Mouse (Mus musculus) C2C12 (cell line): ENCODE measurements around the gene Phactr1. TPM values are rescaled to one million over a fixed set of nuclear protein-coding genes. Genes with fewer than 3 reads are reported as not detected.

Source experiments
- H3K27me3 ChIP-seq: one replicate; pipeline ENCODE4 v1.6.1; 2011; ENCODE audit not compliant: control insufficient read depth, insufficient read depth, insufficient read length
- H3K36me3 ChIP-seq: one replicate; pipeline ENCODE4 v1.6.1; 2011; ENCODE audit not compliant: control insufficient read depth, insufficient read depth
- H3K4me3 ChIP-seq: one replicate; pipeline ENCODE4 v1.5.1; 2011; ENCODE audit warnings: mild to moderate bottlenecking, control low read depth; ENCODE audit not compliant: poor library complexity, insufficient read depth, severe bottlenecking
- H3K79me2 ChIP-seq: one replicate; pipeline ENCODE4 v1.6.1; 2011; ENCODE audit not compliant: control insufficient read depth, insufficient read depth
- H3K79me3 ChIP-seq: one replicate; pipeline ENCODE4 v1.6.1; 2011; ENCODE audit warnings: low read depth, control low read depth
- H3ac ChIP-seq: one replicate; pipeline ENCODE3; 2011; ENCODE audit warnings: low read depth; ENCODE audit not compliant: control insufficient read depth, insufficient read length
- CEBPB ChIP-seq: IDR thresholded peaks from one replicate; pipeline ENCODE4 v1.6.1; 2011; ENCODE audit warnings: low read depth, mild to moderate bottlenecking, control low read depth, moderate library complexity
- CTCF ChIP-seq: IDR thresholded peaks from one replicate; pipeline ENCODE4 v1.5.1; 2011; ENCODE audit not compliant: control insufficient read depth, insufficient read depth, insufficient read length
- FOSL1 ChIP-seq: IDR thresholded peaks from one replicate; pipeline ENCODE4 v1.8.0; 2011; ENCODE audit warnings: mild to moderate bottlenecking, low read length; ENCODE audit not compliant: poor library complexity, insufficient read depth, severe bottlenecking
- MAX ChIP-seq: IDR thresholded peaks from one replicate; pipeline ENCODE4 v1.6.1; 2011; ENCODE audit warnings: mild to moderate bottlenecking, control low read depth
- MYOD1 ChIP-seq: IDR thresholded peaks from one replicate; pipeline ENCODE4 v1.6.1; 2011; ENCODE audit warnings: low read depth; ENCODE audit not compliant: control insufficient read depth, insufficient read length
- MYOG ChIP-seq: IDR thresholded peaks from one replicate; pipeline ENCODE4 v1.6.1; 2011; ENCODE audit not compliant: control insufficient read depth, insufficient read length; ENCODE audit errors: extremely low read depth
- USF1 ChIP-seq: IDR thresholded peaks from one replicate; pipeline ENCODE4 v1.6.1; 2011; ENCODE audit warnings: low read depth, mild to moderate bottlenecking, control low read depth, moderate library complexity
- polyA plus RNA-seq: library from polyadenylated mRNA; unstranded; fragments of >200 nt; fragmentation: generic; extraction: Trizol; gene quantifications from one replicate; pipeline ENCODE4 v1.2.1, GENCODE M21; 2012; ENCODE audit warnings: missing spikeins

Gene Phactr1
- polyA plus RNA-seq, 1 experiment = 0.05 TPM

GRCm38 (mm10) chr13:43130161-43130560, 449.7 kb downstream of the Phactr1 start:
- H3ac ChIP-seq = no peak overlapping the region
- H3K4me3 ChIP-seq = no peak overlapping the region
- no peaks in the 10 kb centered on the region for H3K79me2 ChIP-seq
- no peak for TF ChIP-seq FOSL1
- TF ChIP-seq CTCF = no peak
- no peak for TF ChIP-seq MYOD1
- no peak for TF ChIP-seq CEBPB
- no peak for TF ChIP-seq MYOG
- no peak for TF ChIP-seq USF1
- peaks cover 3% of the 10 kb centered on the region for H3K27me3 ChIP-seq
- no peaks in the 10 kb centered on the region for H3K36me3 ChIP-seq
- no peaks in the 10 kb centered on the region for H3K79me3 ChIP-seq

GRCm38 (mm10) chr13:43131741-43132191, 451.3 kb downstream of the Phactr1 start:
- Histone ChIP-seq H3K36me3 (no peaks in the 10 kb centered on the region), H3K4me3 (no peak overlapping the region), H3K79me2 (no peaks in the 10 kb centered on the region), H3ac (no peak overlapping the region), H3K27me3 (peaks cover 3% of the 10 kb centered on the region), H3K79me3 (no peaks in the 10 kb centered on the region)
- TF ChIP-seq MAX = no peak
- no peak for TF ChIP-seq MYOD1
- no peak for TF ChIP-seq CTCF
- TF ChIP-seq FOSL1 = no peak
- no peak for TF ChIP-seq USF1
- no peak for TF ChIP-seq CEBPB

GRCm38 (mm10) chr13:43132859-43133258, 452.4 kb downstream of the Phactr1 start:
- no peak for TF ChIP-seq FOSL1
- TF ChIP-seq USF1 = no peak
- TF ChIP-seq MAX = no peak
- TF ChIP-seq CEBPB = no peak
- no peak for TF ChIP-seq MYOG
- TF ChIP-seq MYOD1 = no peak
- no peak for TF ChIP-seq CTCF
- no peaks in the 10 kb centered on the region for H3K79me3 ChIP-seq
- H3K27me3 ChIP-seq = peaks cover 3% of the 10 kb centered on the region
- no peaks in the 10 kb centered on the region for H3K79me2 ChIP-seq
- H3ac ChIP-seq = no peak overlapping the region
- H3K4me3 ChIP-seq = no peak overlapping the region
- no peaks in the 10 kb centered on the region for H3K36me3 ChIP-seq

GRCm38 (mm10) chr13:43133400-43133799, 453.0 kb downstream of the Phactr1 start:
- TF ChIP-seq MAX (no peak), FOSL1 (no peak), MYOD1 (no peak), CEBPB (no peak), CTCF (no peak)
- Histone ChIP-seq H3ac (no peak overlapping the region), H3K79me2 (no peaks in the 10 kb centered on the region), H3K4me3 (no peak overlapping the region), H3K79me3 (no peaks in the 10 kb centered on the region), H3K27me3 (peaks cover 3% of the 10 kb centered on the region), H3K36me3 (no peaks in the 10 kb centered on the region)

- H3K4me3 ChIP-seq = no peak overlapping the region
- no peaks in the 10 kb centered on the region for H3K79me3 ChIP-seq
- TF ChIP-seq MAX (no peak), MYOG (no peak), CTCF (no peak), CEBPB (no peak), MYOD1 (no peak), USF1 (no peak), FOSL1 (no peak)
- no peaks in the 10 kb centered on the region for H3K79me2 ChIP-seq
- no peaks in the 10 kb centered on the region for H3K36me3 ChIP-seq
- H3ac ChIP-seq = no peak overlapping the region
- peaks cover under 1% of the 10 kb centered on the region for H3K27me3 ChIP-seq
Observed at GRCm38 (mm10) chr13:43134468-43134867, 454.0 kb downstream of the Phactr1 start.
